In genomic region chr9:108412221-108412620, GRCm38 (mm10) we compare ENCODE assay signal across 8 mouse cellular contexts. TPM values are rescaled to one million over a fixed set of nuclear protein-coding genes. Genes with fewer than 3 reads are reported as not detected.
A peak's percentile ranks its signal among the peaks of the same experiment; 100 is the strongest.
DNase-seq lines count a peak whose midpoint lies in the region; ATAC-seq and TF ChIP-seq lines count a peak whose summit lies in the region.
"Had no signal": no experiment of that assay in that cellular context is flagged by ENCODE, and none has a peak within 500 bp of the region (broad histone marks: within the 10 kb centered on the region; RNA-seq: fewer than 3 reads in every experiment).

No protein-coding gene starts in this region.

- no peaks in the 10 kb centered on the region for H3K9me3 ChIP-seq in kidney, embryonic 14.5 days (ENCODE audit: control insufficient read depth, low read length)
- no peaks in the 10 kb centered on the region for H3K9me3 ChIP-seq in ES-E14 (ENCODE audit: control insufficient read depth, insufficient read depth, low read depth, low read length)
- no peaks in the 10 kb centered on the region for H3K9me3 ChIP-seq in liver, embryonic 14.5 days (ENCODE audit: control insufficient read depth, low read length)
- H3K9me3 ChIP-seq: stomach, embryonic 15.5 days had no signal

- no peak overlapping the region for H3K27ac ChIP-seq in kidney, embryonic 14.5 days (ENCODE audit: low read depth, low read length)
- H3K27ac ChIP-seq in ES-E14 (ENCODE audit: insufficient read depth, low read depth, low read length, poor library complexity, severe bottlenecking) = no peak overlapping the region
- H3K27ac ChIP-seq in liver, embryonic 14.5 days = no peak overlapping the region
- H3K27ac ChIP-seq: stomach, embryonic 15.5 days had no signal

- peak; percentile 51 for DNase-seq in kidney, adult 18-20 months
- DNase-seq in ES-E14 (ENCODE audit: low read depth, low spot score) = no peak
- DNase-seq in adipocyte (ENCODE audit: low spot score) = peak; percentile 54
- peak in 2 of 3 experiments; percentile 14 to 19 for DNase-seq in liver, embryonic 14.5 days (ENCODE audit: low read depth in 3 of 3, low spot score in 3 of 3)
- DNase-seq in ovary, postnatal 10 days (ENCODE audit: low spot score) = no peak

- no peaks in the 10 kb centered on the region for H3K27me3 ChIP-seq in kidney, embryonic 14.5 days (ENCODE audit: control insufficient read depth, insufficient read depth, low read length)
- H3K27me3 ChIP-seq in liver, embryonic 14.5 days (ENCODE audit: control insufficient read depth, insufficient read depth, low read length) = no peaks in the 10 kb centered on the region
- H3K27me3 ChIP-seq: stomach, embryonic 15.5 days had no signal

- peak; percentile 52 for TF ChIP-seq CTCF in liver, embryonic 14.5 days (IDR thresholded peaks at IDR 0.05; ENCODE audit: low read depth)

- no peaks in the 10 kb centered on the region for H3K36me3 ChIP-seq in kidney, embryonic 14.5 days (ENCODE audit: control insufficient read depth, insufficient read depth, low read length)
- H3K36me3 ChIP-seq in ES-E14 (ENCODE audit: control insufficient read depth, insufficient read depth, low read length, poor library complexity, severe bottlenecking) = no peaks in the 10 kb centered on the region
- H3K36me3 ChIP-seq in liver, embryonic 14.5 days (replicated peaks; ENCODE audit: control insufficient read depth, insufficient read depth, low read depth) = no peaks in the 10 kb centered on the region
- H3K36me3 ChIP-seq: stomach, embryonic 15.5 days had no signal

- H3K4me3 ChIP-seq in kidney, embryonic 14.5 days (ENCODE audit: low read length) = no peak overlapping the region
- H3K4me3 ChIP-seq in ES-E14 (ENCODE audit: insufficient read depth in 1 of 2, low read depth in 1 of 2, low read length in 2 of 2, poor library complexity in 1 of 2, severe bottlenecking in 1 of 2) = no peak overlapping the region
- no peak overlapping the region for H3K4me3 ChIP-seq in liver, embryonic 14.5 days (ENCODE audit: insufficient read depth in 1 of 2, low read depth in 2 of 2, low read length in 2 of 2)
- H3K4me3 ChIP-seq: stomach, embryonic 15.5 days had no signal

- H3K4me1 ChIP-seq in kidney, embryonic 14.5 days (ENCODE audit: control insufficient read depth, insufficient read depth, low read length) = no peaks in the 10 kb centered on the region
- peaks cover 0 to 3% of the 10 kb centered on the region in 2 experiments; a peak in 1 of 4 replicates for H3K4me1 ChIP-seq in ES-E14 (ENCODE audit: control insufficient read depth in 2 of 2, insufficient read depth in 2 of 2, low read length in 2 of 2, poor library complexity in 1 of 2)
- H3K4me1 ChIP-seq in liver, embryonic 14.5 days (replicated peaks; ENCODE audit: control insufficient read depth in 2 of 2, insufficient read depth in 2 of 2, low read length in 1 of 2) = no peaks in the 10 kb centered on the region
- H3K4me1 ChIP-seq: stomach, embryonic 15.5 days had no signal

- ATAC-seq in kidney, embryonic 14.5 days (ENCODE audit: low FRiP score, low TSS enrichment) = no peak
- ATAC-seq in liver, embryonic 14.5 days (ENCODE audit: insufficient read depth) = no peak
- ATAC-seq in erythroid progenitor cell, adult 5-6 weeks (replicated peaks; ENCODE audit: low FRiP score, poor library complexity, severe bottlenecking) = no peak

- H3K9ac ChIP-seq in kidney, embryonic 14.5 days (ENCODE audit: low read depth, low read length) = no peak overlapping the region
- no peak overlapping the region for H3K9ac ChIP-seq in ES-E14 (ENCODE audit: insufficient read depth, low read depth, low read length, poor library complexity, severe bottlenecking)
- no peak overlapping the region for H3K9ac ChIP-seq in liver, embryonic 14.5 days (replicated peaks)
- H3K9ac ChIP-seq: stomach, embryonic 15.5 days had no signal

- in situ Hi-C loops in ES-E14 (cut with MboI; ENCODE audit: low sequenced_read_pairs in 2 of 2, unreplicated experiment in 2 of 2) = no loop called here

- no peak overlapping the region for H3K4me2 ChIP-seq in kidney, embryonic 14.5 days (replicated peaks; ENCODE audit: low read depth, low read length)
- no peak overlapping the region for H3K4me2 ChIP-seq in liver, embryonic 14.5 days (ENCODE audit: low read depth)
- H3K4me2 ChIP-seq: stomach, embryonic 15.5 days had no signal

- WGBS in kidney, embryonic 14.5 days = 84% methylated on average over 1 of the region's 1 CpGs
- 82% methylated on average over 1 of the region's 1 CpGs for WGBS in liver, embryonic 14.5 days (ENCODE audit: insufficient replicate concordance)

- TF ChIP-seq EP300 in liver, embryonic 14.5 days (IDR thresholded peaks at IDR 0.05; ENCODE audit: low read depth) = no peak

TF ChIP-seq in ES-E14, 5 proteins besides CTCF, POLR2A, EP300 and RAD21:
- no peak for TF ChIP-seq ZNF384 (IDR thresholded peaks at IDR 0.05; ENCODE audit: low read depth, low read length)
- no peak for TF ChIP-seq MAFK (IDR thresholded peaks at IDR 0.05; ENCODE audit: insufficient read depth, low read depth, low read length)
- no peak for TF ChIP-seq HCFC1 (IDR thresholded peaks at IDR 0.05; ENCODE audit: borderline replicate concordance, insufficient read depth, low read length)
- TF ChIP-seq ZC3H11A (IDR thresholded peaks at IDR 0.05; ENCODE audit: borderline replicate concordance, low read depth, low read length) = 0 out of 2 replicates have a peak, but pooled peaks have one; percentile 16
- no peak for TF ChIP-seq CHD2 (IDR thresholded peaks at IDR 0.05; ENCODE audit: low read depth, low read length)

RNA-seq across cellular contexts. Expression of gene Ccdc36, which starts 16.1 kb away (rescaled TPM):
- polyA plus RNA-seq in kidney, embryonic 14.5 days (2014; fragmentation: Nextera tagmentation; extraction: Ambion mirVana) = 1.8 and 2.9 TPM in 2 replicates
- 1.4 and 1.7 TPM in 2 replicates for total RNA-seq in ES-E14 (2012; rRNA removed)
- 0.12 and 0.20 TPM in 2 replicates for polyA plus RNA-seq in liver, embryonic 14.5 days (2012; rRNA removed)
- polyA plus RNA-seq in liver, embryonic 14.5 days (2014; fragmentation: Nextera tagmentation; extraction: Ambion mirVana) = 0.24 and 0.27 TPM in 2 replicates
- not detected in 2 replicates for total RNA-seq in erythroid progenitor cell, adult 5-6 weeks (2015; ENCODE audit: low replicate concordance)
- total RNA-seq in erythroid progenitor cell, adult 5-6 weeks (2017; ENCODE audit: low replicate concordance) = 1.1 TPM in 1 of 2 replicates, not detected in the other

RNA-seq across cellular contexts. Expression of gene 1700102P08Rik, which starts 19.6 kb away (rescaled TPM):
- 0.36 and 0.79 TPM in 2 replicates for polyA plus RNA-seq in kidney, embryonic 14.5 days (2014; fragmentation: Nextera tagmentation; extraction: Ambion mirVana)
- 1.3 and 1.5 TPM in 2 replicates for total RNA-seq in ES-E14 (2012; rRNA removed)
- polyA plus RNA-seq in liver, embryonic 14.5 days (2012; rRNA removed) = 0.47 and 0.49 TPM in 2 replicates
- polyA plus RNA-seq in liver, embryonic 14.5 days (2014; fragmentation: Nextera tagmentation; extraction: Ambion mirVana) = 0.45 and 0.52 TPM in 2 replicates
- total RNA-seq in erythroid progenitor cell, adult 5-6 weeks (2015; ENCODE audit: low replicate concordance) = 2.1 and 2.2 TPM in 2 replicates
- 1.2 and 4.6 TPM in 2 replicates for total RNA-seq in erythroid progenitor cell, adult 5-6 weeks (2017; ENCODE audit: low replicate concordance)

RNA-seq across cellular contexts. Expression of gene BC048562, which starts 24.1 kb away (rescaled TPM):
- not detected in 2 replicates for polyA plus RNA-seq in kidney, embryonic 14.5 days (2014; fragmentation: Nextera tagmentation; extraction: Ambion mirVana)
- total RNA-seq in ES-E14 (2012; rRNA removed) = not detected in 2 replicates
- not detected in 2 replicates for polyA plus RNA-seq in liver, embryonic 14.5 days (2012; rRNA removed)
- not detected in 2 replicates for polyA plus RNA-seq in liver, embryonic 14.5 days (2014; fragmentation: Nextera tagmentation; extraction: Ambion mirVana)
- not detected in 2 replicates for total RNA-seq in erythroid progenitor cell, adult 5-6 weeks (2015; ENCODE audit: low replicate concordance)
- total RNA-seq in erythroid progenitor cell, adult 5-6 weeks (2017; ENCODE audit: low replicate concordance) = not detected in 2 replicates
- polyA plus RNA-seq: stomach, embryonic 15.5 days had no signal

RNA-seq across cellular contexts. Expression of gene Ccdc71, which starts 48.1 kb away (rescaled TPM):
- 50.7 and 54.7 TPM in 2 replicates for polyA plus RNA-seq in kidney, embryonic 14.5 days (2014; fragmentation: Nextera tagmentation; extraction: Ambion mirVana)
- 16.7 and 18.6 TPM in 2 replicates for total RNA-seq in ES-E14 (2012; rRNA removed)
- polyA plus RNA-seq in liver, embryonic 14.5 days (2012; rRNA removed) = 8.6 and 9.7 TPM in 2 replicates
- polyA plus RNA-seq in liver, embryonic 14.5 days (2014; fragmentation: Nextera tagmentation; extraction: Ambion mirVana) = 14.5 and 15.6 TPM in 2 replicates
- 3.4 and 23.4 TPM in 2 replicates for total RNA-seq in erythroid progenitor cell, adult 5-6 weeks (2015; ENCODE audit: low replicate concordance)
- total RNA-seq in erythroid progenitor cell, adult 5-6 weeks (2017; ENCODE audit: low replicate concordance) = 9.5 and 14.6 TPM in 2 replicates

RNA-seq across cellular contexts. Expression of gene Klhdc8b, which starts 49.2 kb away (rescaled TPM):
- 21.6 and 22.9 TPM in 2 replicates for polyA plus RNA-seq in kidney, embryonic 14.5 days (2014; fragmentation: Nextera tagmentation; extraction: Ambion mirVana)
- total RNA-seq in ES-E14 (2012; rRNA removed) = 6.6 and 6.7 TPM in 2 replicates
- 13.1 and 16.5 TPM in 2 replicates for polyA plus RNA-seq in liver, embryonic 14.5 days (2012; rRNA removed)
- 6.9 and 9.5 TPM in 2 replicates for polyA plus RNA-seq in liver, embryonic 14.5 days (2014; fragmentation: Nextera tagmentation; extraction: Ambion mirVana)
- total RNA-seq in erythroid progenitor cell, adult 5-6 weeks (2015; ENCODE audit: low replicate concordance) = 2.5 and 2.9 TPM in 2 replicates
- total RNA-seq in erythroid progenitor cell, adult 5-6 weeks (2017; ENCODE audit: low replicate concordance) = 5.4 TPM in 1 of 2 replicates, not detected in the other

Comparison
In these comparisons a context has a peak if more than half of its experiments do, and no peak if none do; other contexts are left out.
1. DNase-seq: peak in kidney, adult 18-20 months (single experiment), adipocyte (single experiment) and liver, embryonic 14.5 days (2 of 3); none in ES-E14 (single experiment) and ovary, postnatal 10 days (single experiment).